9 mouse cellular contexts compared by ENCODE assay signal in the genomic region with DNA sequence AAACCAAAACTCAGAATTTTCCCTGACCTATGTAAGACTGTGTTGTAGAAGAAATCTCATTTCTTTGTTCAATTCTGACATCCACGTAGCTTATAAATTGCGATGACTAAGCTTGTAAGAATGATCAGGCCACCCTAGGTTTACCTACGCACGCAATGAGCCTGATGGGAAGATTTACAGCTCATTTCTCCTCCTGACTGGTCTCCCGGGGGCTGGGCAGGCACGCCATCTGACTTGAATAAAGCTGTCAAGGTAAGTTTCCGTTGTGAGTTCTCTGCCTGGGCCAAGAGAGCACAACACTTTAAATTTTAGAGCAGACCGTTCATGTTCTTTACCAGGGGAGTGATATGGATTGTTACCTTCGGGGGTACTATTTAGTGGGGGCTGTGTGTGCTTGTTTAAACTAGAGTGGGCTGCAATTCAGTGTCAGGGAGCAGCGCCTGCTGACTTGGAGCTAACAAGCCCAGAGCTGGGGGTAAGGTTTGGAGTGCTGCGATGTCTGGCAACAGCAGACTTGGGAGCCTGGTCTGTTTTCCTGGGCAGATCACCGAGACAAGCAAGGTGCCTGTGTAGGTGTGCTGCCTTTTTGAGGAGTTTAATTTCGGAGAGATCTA. TPM values are rescaled to one million over a fixed set of nuclear protein-coding genes. Genes with fewer than 3 reads are reported as not detected.
DNase-seq lines count a peak whose midpoint lies in the region; ATAC-seq and TF ChIP-seq lines count a peak whose summit lies in the region.
"Had no signal": no experiment of that assay in that cellular context is flagged by ENCODE, and none has a peak within 500 bp of the region (broad histone marks: within the 10 kb centered on the region; RNA-seq: fewer than 3 reads in every experiment).

A gene (plus strand): TSS at position 214 of the 614 bp plus-strand sequence.

- intact Hi-C loops in heart, postnatal 36 days (cut with DNase I), result no loop called here

- H3K27me3 ChIP-seq in forebrain, embryonic 12.5 days, result 0 out of 2 replicates have a peak, but pooled peaks cover 4% of the 10 kb centered on the region
- H3K27me3 ChIP-seq in forebrain, embryonic 10.5 days (ENCODE audit: poor library complexity, severe bottlenecking), result no peaks in the 10 kb centered on the region
- H3K27me3 ChIP-seq in midbrain, embryonic 14.5 days (ENCODE audit: control insufficient read depth, insufficient read depth, low read length), result no peaks in the 10 kb centered on the region
- H3K27me3 ChIP-seq in midbrain, embryonic 11.5 days (ENCODE audit: control insufficient read depth, insufficient read depth, low read length), result no peaks in the 10 kb centered on the region
- no peaks in the 10 kb centered on the region for H3K27me3 ChIP-seq in neural tube, embryonic 14.5 days (ENCODE audit: control insufficient read depth, insufficient read depth, low read length)
- H3K27me3 ChIP-seq in liver, postnatal 0 days (ENCODE audit: insufficient read depth, low read length), result no peaks in the 10 kb centered on the region
- H3K27me3 ChIP-seq: heart, embryonic 15.5 days had no signal

- H3K9ac ChIP-seq in forebrain, embryonic 12.5 days, result no peak within 1 kb of the TSS
- H3K9ac ChIP-seq in midbrain, embryonic 14.5 days (replicated peaks; ENCODE audit: low read length), result no peak within 1 kb of the TSS
- H3K9ac ChIP-seq in midbrain, embryonic 11.5 days (ENCODE audit: low read length), result no peak within 1 kb of the TSS
- no peak within 1 kb of the TSS for H3K9ac ChIP-seq in neural tube, embryonic 14.5 days (replicated peaks; ENCODE audit: low read depth, low read length)
- H3K9ac ChIP-seq in liver, postnatal 0 days (replicated peaks), result no peak within 1 kb of the TSS
- H3K9ac ChIP-seq: heart, embryonic 15.5 days had no signal

- no peak for TF ChIP-seq EP300 in liver, postnatal 0 days (IDR thresholded peaks at IDR 0.05; ENCODE audit: low read depth)

- TF ChIP-seq CTCF in liver, postnatal 0 days (IDR thresholded peaks at IDR 0.05; ENCODE audit: low read depth), result no peak

- WGBS in forebrain, embryonic 12.5 days, result 44% methylated on average over 13 of the region's 13 CpGs
- WGBS in forebrain, embryonic 10.5 days, result 48% methylated on average over 13 of the region's 13 CpGs
- 43% methylated on average over 13 of the region's 13 CpGs for WGBS in midbrain, embryonic 14.5 days
- 46% methylated on average over 13 of the region's 13 CpGs for WGBS in midbrain, embryonic 11.5 days
- 32% methylated on average over 13 of the region's 13 CpGs for WGBS in neural tube, embryonic 14.5 days
- WGBS in liver, postnatal 0 days (ENCODE audit: insufficient replicate concordance), result 57% methylated on average over 13 of the region's 13 CpGs

- DNase-seq in forebrain, embryonic 10.5 days (ENCODE audit: extremely low spot score, low spot score), result no peak
- DNase-seq in midbrain, embryonic 14.5 days, result no peak
- DNase-seq in midbrain, embryonic 11.5 days (ENCODE audit: low spot score, missing footprints), result no peak
- DNase-seq in heart, postnatal 36 days, result no peak
- no peak for DNase-seq in liver, postnatal 0 days
- no peak for DNase-seq in urinary bladder, adult 18-20 months (ENCODE audit: low spot score in 2 of 2)

- H3K4me1 ChIP-seq in forebrain, embryonic 12.5 days, result no peaks in the 10 kb centered on the region
- H3K4me1 ChIP-seq in forebrain, embryonic 10.5 days, result peaks cover 10% of the 10 kb centered on the region
- no peaks in the 10 kb centered on the region for H3K4me1 ChIP-seq in midbrain, embryonic 14.5 days (ENCODE audit: control insufficient read depth, insufficient read depth, low read length)
- H3K4me1 ChIP-seq in midbrain, embryonic 11.5 days (ENCODE audit: control insufficient read depth, insufficient read depth, low read length), result peaks cover 2% of the 10 kb centered on the region; the same call in 1 of the 2 replicates
- H3K4me1 ChIP-seq in neural tube, embryonic 14.5 days (ENCODE audit: control insufficient read depth, insufficient read depth, low read length), result no peaks in the 10 kb centered on the region
- H3K4me1 ChIP-seq in liver, postnatal 0 days (ENCODE audit: insufficient read depth), result no peaks in the 10 kb centered on the region
- H3K4me1 ChIP-seq: heart, embryonic 15.5 days had no signal

- H3K4me2 ChIP-seq in forebrain, embryonic 12.5 days, result no peak within 1 kb of the TSS
- no peak within 1 kb of the TSS for H3K4me2 ChIP-seq in midbrain, embryonic 14.5 days (ENCODE audit: low read length)
- H3K4me2 ChIP-seq in midbrain, embryonic 11.5 days, result no peak within 1 kb of the TSS
- H3K4me2 ChIP-seq in neural tube, embryonic 14.5 days (ENCODE audit: low read depth, low read length), result no peak within 1 kb of the TSS
- no peak within 1 kb of the TSS for H3K4me2 ChIP-seq in liver, postnatal 0 days (ENCODE audit: low read depth, low read length)
- H3K4me2 ChIP-seq: heart, embryonic 15.5 days had no signal

- H3K27ac ChIP-seq in forebrain, embryonic 12.5 days, result no peak within 1 kb of the TSS
- H3K27ac ChIP-seq in forebrain, embryonic 10.5 days, result no peak within 1 kb of the TSS
- no peak within 1 kb of the TSS for H3K27ac ChIP-seq in midbrain, embryonic 14.5 days (replicated peaks; ENCODE audit: low read depth, low read length)
- H3K27ac ChIP-seq in midbrain, embryonic 11.5 days (ENCODE audit: low read depth, low read length), result no peak within 1 kb of the TSS
- no peak within 1 kb of the TSS for H3K27ac ChIP-seq in neural tube, embryonic 14.5 days (ENCODE audit: low read depth, low read length)
- H3K27ac ChIP-seq in liver, postnatal 0 days (ENCODE audit: low read depth), result no peak within 1 kb of the TSS
- H3K27ac ChIP-seq: heart, embryonic 15.5 days had no signal

- ATAC-seq in forebrain, embryonic 12.5 days (ENCODE audit: low FRiP score), result no peak
- no peak for ATAC-seq in midbrain, embryonic 14.5 days (ENCODE audit: low FRiP score, low TSS enrichment)
- ATAC-seq in midbrain, embryonic 11.5 days (ENCODE audit: low FRiP score), result no peak
- no peak; the same call in 1 of the 2 replicates for ATAC-seq in neural tube, embryonic 14.5 days (ENCODE audit: low read depth)
- no peak for ATAC-seq in liver, postnatal 0 days

- H3K36me3 ChIP-seq in forebrain, embryonic 12.5 days (replicated peaks), result no peaks in the 10 kb centered on the region
- no peaks in the 10 kb centered on the region for H3K36me3 ChIP-seq in forebrain, embryonic 10.5 days (replicated peaks)
- no peaks in the 10 kb centered on the region for H3K36me3 ChIP-seq in midbrain, embryonic 14.5 days (ENCODE audit: control insufficient read depth, insufficient read depth, low read length)
- H3K36me3 ChIP-seq in midbrain, embryonic 11.5 days (ENCODE audit: control insufficient read depth, insufficient read depth, low read length), result no peaks in the 10 kb centered on the region
- H3K36me3 ChIP-seq in neural tube, embryonic 14.5 days (ENCODE audit: control insufficient read depth, insufficient read depth, low read length), result no peaks in the 10 kb centered on the region
- H3K36me3 ChIP-seq in liver, postnatal 0 days (replicated peaks; ENCODE audit: insufficient read depth, low read length), result no peaks in the 10 kb centered on the region
- H3K36me3 ChIP-seq: heart, embryonic 15.5 days had no signal

- H3K9me3 ChIP-seq in forebrain, embryonic 12.5 days, result no peaks in the 10 kb centered on the region
- H3K9me3 ChIP-seq in forebrain, embryonic 10.5 days, result no peaks in the 10 kb centered on the region
- H3K9me3 ChIP-seq in midbrain, embryonic 14.5 days (ENCODE audit: control insufficient read depth, low read length), result no peaks in the 10 kb centered on the region; the same call in 1 of the 2 replicates
- no peaks in the 10 kb centered on the region; the same call in 1 of the 2 replicates for H3K9me3 ChIP-seq in midbrain, embryonic 11.5 days (ENCODE audit: control insufficient read depth, low read length)
- no peaks in the 10 kb centered on the region for H3K9me3 ChIP-seq in neural tube, embryonic 14.5 days (ENCODE audit: control insufficient read depth, low read length)
- H3K9me3 ChIP-seq in liver, postnatal 0 days (ENCODE audit: low read length), result 0 out of 2 replicates have a peak, but pooled peaks cover 3% of the 10 kb centered on the region
- H3K9me3 ChIP-seq: heart, embryonic 15.5 days had no signal

- H3K4me3 ChIP-seq in forebrain, embryonic 12.5 days (replicated peaks), result no peak within 1 kb of the TSS
- H3K4me3 ChIP-seq in forebrain, embryonic 10.5 days, result no peak within 1 kb of the TSS
- no peak within 1 kb of the TSS for H3K4me3 ChIP-seq in midbrain, embryonic 14.5 days (replicated peaks; ENCODE audit: low read depth, low read length)
- H3K4me3 ChIP-seq in midbrain, embryonic 11.5 days (ENCODE audit: low read depth, low read length), result no peak within 1 kb of the TSS
- no peak within 1 kb of the TSS for H3K4me3 ChIP-seq in neural tube, embryonic 14.5 days (ENCODE audit: low read depth, low read length)
- H3K4me3 ChIP-seq in liver, postnatal 0 days (ENCODE audit: low read depth, low read length), result no peak within 1 kb of the TSS
- H3K4me3 ChIP-seq: heart, embryonic 15.5 days had no signal

RNA-seq across cellular contexts. Expression of the gene that starts here (rescaled TPM):
- 12.5 and 12.9 TPM in 2 replicates for polyA plus RNA-seq in forebrain, embryonic 12.5 days (2016; fragmentation: Nextera tagmentation; extraction: Ambion mirVana)
- 3.8 and 4.7 TPM in 2 replicates for polyA plus RNA-seq in forebrain, embryonic 10.5 days (2016; fragmentation: Nextera tagmentation; extraction: Ambion mirVana)
- polyA plus RNA-seq in midbrain, embryonic 14.5 days (2014; fragmentation: Nextera tagmentation; extraction: Ambion mirVana), result 9.4 and 13.1 TPM in 2 replicates
- 7.3 and 8.6 TPM in 2 replicates for polyA plus RNA-seq in midbrain, embryonic 11.5 days (2014; fragmentation: Nextera tagmentation; extraction: Ambion mirVana)
- 10 to 100 TPM; 14.5 to 16.1 TPM for total RNA-seq in heart, postnatal 36 days (2021)
- polyA plus RNA-seq in neural tube, embryonic 14.5 days (2014; fragmentation: Nextera tagmentation; extraction: Ambion mirVana), result 15.7 and 19.1 TPM in 2 replicates
- polyA plus RNA-seq in liver, postnatal 0 days (2015; fragmentation: Nextera tagmentation; extraction: Ambion mirVana), result 2.5 and 2.8 TPM in 2 replicates
